Mouse (Mus musculus) E14TG2a.4 (cell line): Measurements from ENCODE around the gene Pik3cd.

Experiments
- CTCF ChIP-seq: conservative IDR thresholded peaks from 2 replicates; pipeline ENCODE4 v1.5.1; 2014; ENCODE audit warnings: low read length
- NANOG ChIP-seq: IDR thresholded peaks from 2 replicates; pipeline ENCODE4 v1.6.1; 2014; ENCODE audit warnings: borderline replicate concordance, low read length, mixed read lengths

DNA sequence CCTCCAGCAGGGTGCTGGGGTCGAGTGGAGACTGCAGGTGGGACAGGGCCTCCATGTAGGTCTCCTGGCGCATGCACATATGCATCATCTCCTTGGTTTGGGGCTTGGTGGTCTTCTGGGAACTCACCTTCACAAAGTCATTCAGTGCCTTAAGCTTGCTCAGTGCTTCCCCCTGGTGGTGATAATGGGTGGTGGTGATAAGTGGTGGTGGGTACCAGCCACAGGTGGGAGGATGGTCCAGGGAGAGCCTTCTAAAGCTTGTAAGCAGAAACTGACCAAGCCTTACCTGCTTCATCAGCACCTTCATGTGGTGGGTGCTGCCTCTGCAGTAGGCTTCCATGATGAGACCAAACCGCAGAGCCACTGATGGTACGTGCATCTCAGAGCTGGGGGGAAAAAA, 48.1 kb downstream of the Pik3cd start:
- TF ChIP-seq CTCF: peak; percentile 72
- TF ChIP-seq NANOG: no peak
